Mouse (Mus musculus): ENCODE measurements around the gene Nol4l.

- TF ChIP-seq GATA1 (IDR thresholded peaks at IDR 0.05; ENCODE audit: low read length), result no peak
- TF ChIP-seq TAL1 (IDR thresholded peaks at IDR 0.05; ENCODE audit: low read length), result no peak
Observed at GRCm38 (mm10) chr2:153529365-153529781, 398 bp downstream of the Nol4l start.
